Mouse (Mus musculus) spleen, adult 2 months (tissue): ENCODE data around the gene Cic. TPM values are rescaled to one million over a fixed set of nuclear protein-coding genes. Genes with fewer than 3 reads are reported as not detected.

Experiments
- DNase-seq, 2 experiments: peaks; one replicate each; pipeline versions ENCODE4 v3.0.0 to v3.0.0-alpha.2; 2012 to 2021; ENCODE audit warnings: low spot score in 2 of 2, low read depth in 1 of 2
- H3K27ac ChIP-seq: fragments of 200-500 bp; 2 replicates; pipeline ENCODE4 v1.5.1; 2012; ENCODE audit warnings: low read length, inconsistent platforms; ENCODE audit not compliant: insufficient read depth
- H3K27me3 ChIP-seq: fragments of 200-500 bp; 2 replicates; pipeline ENCODE4 v1.6.1; 2012; ENCODE audit warnings: mild to moderate bottlenecking, moderate library complexity, low read length, inconsistent platforms; ENCODE audit not compliant: control insufficient read depth, insufficient read depth
- H3K36me3 ChIP-seq: fragments of 200-500 bp; 2 replicates; pipeline ENCODE4 v1.6.1; 2012; ENCODE audit warnings: mild to moderate bottlenecking, low read length, inconsistent platforms; ENCODE audit not compliant: control insufficient read depth, insufficient read depth
- H3K4me1 ChIP-seq: fragments of 200-500 bp; 2 replicates; pipeline ENCODE4 v1.6.1; 2011; ENCODE audit warnings: inconsistent platforms; ENCODE audit not compliant: control insufficient read depth, insufficient read depth, insufficient read length
- H3K4me3 ChIP-seq: fragments of 200-500 bp; 2 replicates; pipeline ENCODE4 v1.5.1; 2011; ENCODE audit warnings: mild to moderate bottlenecking, inconsistent platforms; ENCODE audit not compliant: insufficient read depth, insufficient read length; ENCODE audit errors: extremely low read depth
- CTCF ChIP-seq: fragments of 200-500 bp; IDR thresholded peaks from 2 replicates; pipeline ENCODE4 v1.5.1; 2011; ENCODE audit warnings: mild to moderate bottlenecking, inconsistent platforms; ENCODE audit not compliant: insufficient read depth, insufficient read length, insufficient replicate concordance; ENCODE audit errors: extremely low read depth
- POLR2A ChIP-seq: fragments of 200-500 bp; IDR thresholded peaks from 2 replicates; pipeline ENCODE4 v1.6.1; 2011; ENCODE audit warnings: low read depth, low read length, inconsistent platforms
- WGBS: fragments of 180-500 bp; shearing (Covaris S2); methylation state at CpG from one replicate; pipeline ENCODE4 v1.1.7; 2018; 5-methylcytosine and 5-hydroxymethylcytosine counted together
- polyA plus RNA-seq: library from polyadenylated mRNA; depleted of rRNA; stranded (reverse); fragments of >200 nt; gene quantifications from 2 replicates; pipeline ENCODE4 v1.2.3, GENCODE M21; 2012

Cic gene
- polyA plus RNA-seq, 1 experiment: 112 TPM

DNA sequence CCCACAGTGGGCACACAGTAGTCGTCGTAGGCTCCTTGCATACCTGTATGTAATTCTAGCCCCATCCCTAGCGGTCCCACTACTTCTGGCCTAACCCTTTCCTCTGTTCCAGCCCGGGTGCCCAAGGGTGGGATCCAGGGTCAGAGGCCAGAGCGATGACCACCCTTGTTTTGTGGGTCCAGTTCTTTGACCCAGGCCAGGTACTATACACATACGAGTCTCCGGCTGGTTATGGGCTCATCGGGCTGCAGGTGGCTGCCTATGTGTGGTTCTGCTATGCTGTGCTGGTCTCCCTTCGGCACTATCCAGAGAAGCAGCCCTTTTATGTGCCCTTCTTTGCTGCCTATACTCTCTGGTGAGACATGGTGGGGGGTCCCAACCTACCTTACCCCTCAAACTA lies 41.9 kb downstream of the Cic start:
- WGBS: 88% methylated on average over 9 of the region's 9 CpGs
- peaks cover 5% of the 10 kb centered on the region for H3K4me1 ChIP-seq
- DNase-seq: no peak
- TF ChIP-seq CTCF: no peak
- no peak for TF ChIP-seq POLR2A
- H3K36me3 ChIP-seq: no peaks in the 10 kb centered on the region
- peaks cover 17% of the 10 kb centered on the region for H3K27me3 ChIP-seq
- no peak overlapping the region for H3K27ac ChIP-seq
- H3K4me3 ChIP-seq: no peak overlapping the region

DNA sequence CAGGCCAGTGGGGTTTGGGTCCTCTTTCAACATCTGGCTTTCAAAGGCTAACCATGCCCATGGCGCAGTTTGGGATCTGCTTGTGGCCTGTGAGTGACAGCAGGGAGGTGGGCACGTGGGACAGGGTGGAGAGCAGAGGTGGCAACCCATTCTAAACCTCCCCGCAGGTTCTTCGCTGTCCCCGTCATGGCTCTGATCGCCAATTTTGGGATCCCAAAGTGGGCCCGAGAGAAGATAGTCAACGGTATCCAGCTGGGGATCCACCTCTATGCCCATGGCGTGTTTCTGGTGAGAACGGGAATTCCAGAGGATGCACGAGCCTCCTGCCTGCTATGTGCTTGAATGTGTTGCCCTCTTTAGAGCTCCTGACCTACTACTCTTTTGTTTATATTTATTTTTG lies 43.7 kb downstream of the Cic start:
- 78% methylated on average over 11 of the region's 11 CpGs for WGBS
- no peak for DNase-seq
- Histone ChIP-seq H3K4me3 (no peak overlapping the region), H3K36me3 (no peaks in the 10 kb centered on the region), H3K4me1 (peaks cover 15% of the 10 kb centered on the region), H3K27me3 (peaks cover 25% of the 10 kb centered on the region), H3K27ac (no peak overlapping the region)
- no peak for TF ChIP-seq CTCF
- no peak for TF ChIP-seq POLR2A

DNA sequence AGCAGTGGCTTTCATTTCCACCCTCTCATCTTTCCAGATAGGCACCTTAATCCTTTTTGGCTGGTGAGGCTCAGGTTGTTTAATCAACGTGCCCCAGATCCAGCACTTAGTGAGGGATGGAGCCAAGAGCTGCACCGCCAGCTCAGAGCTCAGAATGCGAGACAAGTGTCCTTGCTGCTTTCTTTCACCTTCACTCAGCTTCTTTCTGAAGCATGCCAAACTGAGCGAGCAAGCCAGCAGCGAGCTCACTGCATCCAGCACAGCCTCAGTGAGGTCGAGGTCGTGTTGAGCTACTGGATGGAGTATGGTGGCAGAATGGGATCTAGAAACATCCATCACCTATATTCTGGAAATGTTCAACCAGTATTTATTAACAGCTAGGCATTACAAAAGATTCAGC lies 45.8 kb downstream of the Cic start:
- H3K36me3 ChIP-seq: no peaks in the 10 kb centered on the region
- no peak overlapping the region for H3K4me3 ChIP-seq
- TF ChIP-seq POLR2A (no peak), CTCF (no peak)
- no peak for DNase-seq
- WGBS: 47% methylated on average over 7 of the region's 7 CpGs
- peaks cover 22% of the 10 kb centered on the region for H3K27me3 ChIP-seq
- no peak overlapping the region for H3K27ac ChIP-seq
- H3K4me1 ChIP-seq: peaks cover 18% of the 10 kb centered on the region

DNA sequence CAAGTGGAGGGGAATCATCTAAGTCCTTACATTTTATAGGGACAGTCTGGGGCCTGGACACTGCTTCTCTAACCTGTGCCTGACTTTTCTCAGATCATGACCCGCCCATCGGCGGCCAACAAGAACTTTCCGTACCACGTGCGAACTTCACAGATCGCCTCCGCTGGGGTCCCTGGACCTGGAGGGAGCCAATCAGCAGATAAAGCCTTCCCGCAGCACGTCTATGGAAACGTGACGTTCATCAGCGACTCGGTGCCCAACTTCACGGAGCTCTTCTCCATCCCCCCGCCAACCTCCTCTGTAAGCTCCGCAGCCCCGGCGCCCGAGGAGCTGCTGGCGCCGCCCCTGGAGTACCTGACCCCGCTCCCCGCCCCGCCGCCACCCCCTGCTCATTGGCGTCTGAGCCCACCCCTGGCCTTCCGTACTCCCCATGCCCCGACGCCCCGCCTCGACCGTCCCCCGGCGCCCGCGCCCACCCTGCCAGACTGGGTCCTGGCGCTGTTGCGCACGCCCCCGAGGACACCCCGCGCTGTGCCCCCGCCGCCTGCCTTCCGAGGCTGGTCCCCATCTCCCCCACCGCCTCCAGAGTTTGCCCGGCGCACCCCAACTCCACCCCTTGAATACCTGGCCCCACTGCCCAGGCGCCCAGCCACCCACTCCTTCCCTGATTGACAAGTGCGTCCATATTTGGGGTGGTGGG lies 47.3 kb downstream of the Cic start:
- no peak for DNase-seq
- Histone ChIP-seq H3K4me1 (peaks cover 18% of the 10 kb centered on the region), H3K4me3 (no peak overlapping the region), H3K27me3 (peaks cover 22% of the 10 kb centered on the region), H3K27ac (no peak overlapping the region), H3K36me3 (no peaks in the 10 kb centered on the region)
- 4% methylated on average over 51 of the region's 51 CpGs for WGBS
- no peak for TF ChIP-seq CTCF
- no peak for TF ChIP-seq POLR2A

DNA sequence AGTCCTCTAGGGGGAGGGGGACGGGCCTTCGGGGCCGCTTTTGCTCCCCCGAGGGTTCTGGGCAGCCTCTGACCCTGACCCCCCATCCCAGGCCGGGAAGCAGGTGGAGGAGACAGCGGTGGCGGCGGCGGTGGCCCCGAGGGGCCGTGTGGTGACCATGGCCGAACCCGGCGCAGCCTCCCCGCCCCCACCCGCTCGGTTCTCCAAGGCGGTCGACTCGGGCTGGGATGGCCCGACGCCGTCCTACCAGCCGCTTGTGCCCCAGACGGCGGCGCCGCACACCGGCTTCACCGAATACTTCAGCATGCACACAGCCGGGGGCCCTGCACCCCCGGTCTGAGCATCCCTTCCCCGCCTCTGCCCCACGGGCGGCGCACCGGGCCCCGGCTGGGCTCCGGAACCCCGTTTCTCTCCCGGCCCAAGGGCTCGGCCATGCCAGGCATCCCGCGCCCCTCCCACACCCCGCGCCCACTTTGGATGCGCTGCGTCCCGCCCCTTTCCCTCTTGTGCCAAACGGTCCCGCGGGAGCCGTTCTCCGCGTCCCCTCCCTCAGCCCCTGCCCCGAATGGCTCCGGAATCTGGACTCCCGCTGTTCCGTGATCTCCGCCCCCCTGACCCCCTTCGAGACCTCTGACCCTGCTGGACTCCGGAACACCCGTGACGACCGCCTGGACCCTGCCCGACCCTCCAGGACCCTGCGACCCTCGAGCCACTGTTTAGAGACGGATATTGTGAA lies 48.0 kb downstream of the Cic start:
- Histone ChIP-seq H3K4me3 (peak overlapping the region; percentile 31; the same call in 1 of the 2 replicates), H3K36me3 (no peaks in the 10 kb centered on the region), H3K27ac (no peak overlapping the region), H3K27me3 (peaks cover 22% of the 10 kb centered on the region), H3K4me1 (peaks cover 18% of the 10 kb centered on the region)
- 2% methylated on average over 68 of the region's 69 CpGs for WGBS
- no peak for DNase-seq
- no peak for TF ChIP-seq CTCF

DNA sequence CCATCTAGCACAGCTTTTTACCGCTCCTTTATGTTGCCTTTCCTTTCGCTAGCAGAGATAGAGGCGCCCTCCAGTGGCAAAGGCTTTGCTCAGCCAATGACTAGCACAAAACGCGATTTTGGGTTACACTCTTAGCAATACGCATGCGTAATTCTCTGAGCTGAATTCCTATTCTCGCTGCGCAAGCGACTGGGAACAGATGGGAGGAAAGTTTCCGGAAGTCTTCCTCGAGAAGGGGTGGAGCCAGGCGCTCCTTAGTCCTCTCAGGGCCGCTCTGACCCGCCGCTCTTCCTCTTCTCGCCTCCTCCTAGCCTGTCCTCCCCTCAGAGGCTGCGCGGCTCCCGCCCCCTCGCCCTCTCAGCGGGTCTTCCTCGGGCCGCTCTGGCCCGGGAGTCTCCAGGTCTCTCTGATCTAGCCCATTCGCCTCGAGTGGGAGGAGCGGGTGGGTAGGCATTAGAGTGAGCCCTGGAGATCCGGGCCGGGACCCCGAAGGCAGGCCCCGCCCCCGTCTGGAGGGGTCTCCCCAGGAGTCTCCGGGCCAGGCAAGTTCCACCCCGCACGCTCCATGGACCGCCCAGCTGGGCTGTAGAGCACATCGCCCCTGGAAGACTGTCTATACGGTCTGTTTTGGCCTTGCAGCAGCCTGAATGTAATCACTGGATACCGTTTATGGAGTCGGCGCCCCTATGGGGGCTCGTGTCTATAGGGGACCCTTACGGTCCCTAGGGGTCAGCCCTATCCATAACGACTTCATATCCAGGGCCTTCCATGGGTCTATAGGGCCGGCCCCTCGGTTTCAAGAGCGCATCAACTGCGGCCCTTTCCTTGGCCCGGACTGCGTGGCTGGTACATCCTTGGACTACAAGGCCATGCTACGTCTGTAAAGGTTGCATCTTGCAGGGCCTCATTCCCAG lies 49.3 kb downstream of the Cic start, which contains the start of gene Megf8:
TSS of gene Megf8 (plus strand) at position 633 of the 914 bp plus-strand sequence.
- peak; percentile 72; the same call in 1 of the 2 replicates for TF ChIP-seq CTCF
- TF ChIP-seq POLR2A: no peak
- DNase-seq: peak; percentile 85 to 91
- H3K4me1 ChIP-seq: peaks cover 18% of the 10 kb centered on the region
- H3K27ac ChIP-seq: no peak within 1 kb of the TSS; the same call in 1 of the 2 replicates
- peaks cover 19% of the 10 kb centered on the region for H3K27me3 ChIP-seq
- H3K36me3 ChIP-seq: no peaks in the 10 kb centered on the region
- WGBS: 15% methylated on average over 52 of the region's 52 CpGs
- peak within 1 kb of the TSS; percentile 52 for H3K4me3 ChIP-seq
